Mouse (Mus musculus) neural tube, embryonic 14.5 days (tissue): Measurements from ENCODE around the gene Zfp947. TPM values are rescaled to one million over a fixed set of nuclear protein-coding genes. Genes with fewer than 3 reads are reported as not detected.
"Not testable (repeated sequence)": the region's sequence is repeated elsewhere in the genome, so short reads cannot be mapped to it uniquely, and the experiment has no call there.

Source experiments
- ATAC-seq: fragments of 200-750 bp; cut with Nextera tagmentation; 2 replicates; pipeline ENCODE4 v1.8.0; 2017; ENCODE audit warnings: low read depth, mild to moderate bottlenecking, moderate TSS enrichment, moderate library complexity
- H3K27ac ChIP-seq: fragments of 300-500 bp; sonication (generic); 2 replicates; pipeline ENCODE4 v1.5.1; 2014; ENCODE audit warnings: low read depth, mild to moderate bottlenecking, control low read depth, low read length, moderate library complexity, mixed read lengths
- H3K27me3 ChIP-seq: fragments of 300-500 bp; sonication (generic); 2 replicates; pipeline ENCODE4 v1.6.1; 2014; ENCODE audit warnings: low read length; ENCODE audit not compliant: control insufficient read depth, insufficient read depth
- H3K36me3 ChIP-seq: fragments of 300-500 bp; sonication (generic); 2 replicates; pipeline ENCODE4 v1.6.1; 2014; ENCODE audit warnings: low read length, mixed read lengths; ENCODE audit not compliant: control insufficient read depth, insufficient read depth
- H3K4me1 ChIP-seq: fragments of 300-500 bp; sonication (generic); 2 replicates; pipeline ENCODE4 v1.6.1; 2014; ENCODE audit warnings: low read length; ENCODE audit not compliant: control insufficient read depth, insufficient read depth
- H3K4me2 ChIP-seq: fragments of 300-500 bp; sonication (generic); 2 replicates; pipeline ENCODE4 v1.6.1; 2014; ENCODE audit warnings: mild to moderate bottlenecking, low read depth, low read length, control low read depth
- H3K4me3 ChIP-seq: fragments of 300-500 bp; sonication (generic); 2 replicates; pipeline ENCODE4 v1.5.1; 2014; ENCODE audit warnings: low read depth, low read length, control low read depth, mixed read lengths
- H3K9ac ChIP-seq: fragments of 300-500 bp; sonication (generic); replicated peaks from 2 replicates; pipeline ENCODE4 v1.6.1; 2014; ENCODE audit warnings: low read depth, mild to moderate bottlenecking, control low read depth, low read length, mixed read lengths
- H3K9me3 ChIP-seq: fragments of 300-500 bp; sonication (generic); 2 replicates; pipeline ENCODE4 v1.6.1; 2016; ENCODE audit warnings: low read length; ENCODE audit not compliant: control insufficient read depth
- WGBS: fragments of 180-500 bp; shearing (Covaris S2); extraction: QIAGEN DNeasy Blood & Tissue Kit; methylation state at CpG from one replicate; pipeline ENCODE4 v1.1.7; 2014; 5-methylcytosine and 5-hydroxymethylcytosine counted together
- polyA plus RNA-seq: library from polyadenylated mRNA; unstranded; fragments of >200 nt; fragmentation: Nextera tagmentation; extraction: Ambion mirVana; gene quantifications from 2 replicates; pipeline ENCODE4 v1.2.1, GENCODE M21; 2014

Gene Zfp947
- 1.4 and 1.6 TPM in 2 replicates for polyA plus RNA-seq

- Histone ChIP-seq H3K4me3 (peak within 1 kb of the TSS; percentile 47), H3K9ac (peak within 1 kb of the TSS; percentile 47), H3K4me2 (peak within 1 kb of the TSS; percentile 54)
- WGBS: under 1% methylated on average over 16 of the region's 16 CpGs
- H3K36me3 ChIP-seq, H3K27ac ChIP-seq, H3K27me3 ChIP-seq, H3K4me1 ChIP-seq, H3K9me3 ChIP-seq: not testable (repeated sequence)
- peak; percentile 93 for ATAC-seq
These were observed at the start of gene Zfp947 for GRCm38 (mm10) chr17:22165722-22166294. Zfp947 (minus strand) TSS chr17:22166190.

- not testable (repeated sequence) for H3K27me3 ChIP-seq, H3K4me1 ChIP-seq, H3K9me3 ChIP-seq, H3K36me3 ChIP-seq, H3K27ac ChIP-seq
- Histone ChIP-seq H3K4me2 (peak overlapping the region; percentile 54), H3K9ac (peak overlapping the region; percentile 47), H3K4me3 (peak overlapping the region; percentile 47)
- WGBS: 15% methylated on average over 3 of the region's 3 CpGs
- peak; percentile 79 for ATAC-seq
These were observed 686 bp downstream of the Zfp947 start for GRCm38 (mm10) chr17:22165304-22165703.

- 73% methylated on average over 2 of the region's 4 CpGs for WGBS
- not testable (repeated sequence) for H3K27ac ChIP-seq, H3K9me3 ChIP-seq, H3K27me3 ChIP-seq, H3K36me3 ChIP-seq, H3K4me1 ChIP-seq, H3K4me3 ChIP-seq, H3K9ac ChIP-seq, ATAC-seq, H3K4me2 ChIP-seq
These were observed 12.0 kb downstream of the Zfp947 start for GRCm38 (mm10) chr17:22153951-22154350.

- no peaks in the 10 kb centered on the region for H3K4me1 ChIP-seq
- H3K4me3 ChIP-seq: no peak overlapping the region
- H3K9ac ChIP-seq: no peak overlapping the region
- H3K9me3 ChIP-seq: 0 out of 2 replicates have a peak, but pooled peaks cover 2% of the 10 kb centered on the region
- ATAC-seq: no peak
- no peaks in the 10 kb centered on the region for H3K27me3 ChIP-seq
- no peak overlapping the region for H3K4me2 ChIP-seq
- no peaks in the 10 kb centered on the region for H3K36me3 ChIP-seq
- H3K27ac ChIP-seq: no peak overlapping the region
These were observed 47.2 kb downstream of the Zfp947 start for GRCm38 (mm10) chr17:22118770-22119169.

Other genes starting within 250 kb of the Zfp947 start
- gene Zfp942, start 203.7 kb downstream of the Zfp947 start, polyA plus RNA-seq: 23.9 and 25.3 TPM in 2 replicates
- gene Zfp943, start 203.6 kb downstream of the Zfp947 start, polyA plus RNA-seq: 22.8 and 24.6 TPM in 2 replicates
- 3.5 and 3.9 TPM in 2 replicates for gene Zfp994, start 59.4 kb upstream of the Zfp947 start, polyA plus RNA-seq
- gene CT030661.1, start 148.6 kb upstream of the Zfp947 start, polyA plus RNA-seq: 14.0 and 15.8 TPM in 2 replicates
- 13.5 and 14.2 TPM in 2 replicates for gene Zfp944, start 195.2 kb upstream of the Zfp947 start, polyA plus RNA-seq
- 10.4 and 11.4 TPM in 2 replicates for gene Zfp758, start 195.3 kb upstream of the Zfp947 start, polyA plus RNA-seq